22 mouse cellular contexts compared by ENCODE assay signal in genomic region chr8:119072291-119072690, GRCm38 (mm10).
DNase-seq lines count a peak whose midpoint lies in the region; ATAC-seq and TF ChIP-seq lines count a peak whose summit lies in the region.
"Had no signal": no experiment of that assay in that cellular context is flagged by ENCODE, and none has a peak within 500 bp of the region (broad histone marks: within the 10 kb centered on the region; RNA-seq: fewer than 3 reads in every experiment).

No protein-coding gene starts in this region.

- no peak for DNase-seq in gastrocnemius, adult 2 months
- DNase-seq in gastrocnemius, postnatal 10 days = no peak
- DNase-seq in heart, adult 8-10 months (ENCODE audit: low spot score) = peak; percentile 38
- DNase-seq in heart, postnatal 25 days (ENCODE audit: low spot score) = no peak
- peak; percentile 12 for DNase-seq in midbrain, embryonic 11.5 days (ENCODE audit: low spot score, missing footprints)
- DNase-seq: adrenal gland, adult 8-10 months; adrenal gland, postnatal 25 days; cerebellum, adult 18-20 months; cerebellum, adult 9-10 months; cerebellum, postnatal 14 days; gastrocnemius, postnatal 25 days; kidney, adult 18-20 months had no signal

- ATAC-seq in midbrain, embryonic 11.5 days (ENCODE audit: low FRiP score) = no peak
- no peak for ATAC-seq in midbrain, embryonic 13.5 days
- ATAC-seq: activated CD4-positive, CD25-positive, alpha-beta regulatory T cell, adult 4 months; forebrain, embryonic 13.5 days; forebrain, embryonic 16.5 days; hindbrain, postnatal 0 days; inflammation-experienced regulatory T-cells, adult 6 months; intestine, embryonic 16.5 days had no signal

- H3K4me2 ChIP-seq in midbrain, embryonic 11.5 days = no peak overlapping the region
- H3K4me2 ChIP-seq in midbrain, embryonic 13.5 days (replicated peaks) = no peak overlapping the region
- H3K4me2 ChIP-seq: forebrain, embryonic 13.5 days; heart, embryonic 13.5 days; hindbrain, embryonic 14.5 days had no signal

- H3K27ac ChIP-seq in gastrocnemius, adult 2 months = peak overlapping the region; percentile 17; the same call in 1 of the 2 replicates
- no peak overlapping the region for H3K27ac ChIP-seq in midbrain, embryonic 11.5 days (ENCODE audit: low read depth, low read length)
- H3K27ac ChIP-seq in midbrain, embryonic 13.5 days = no peak overlapping the region
- H3K27ac ChIP-seq: forebrain, embryonic 10.5 days; forebrain, embryonic 13.5 days; heart, embryonic 13.5 days; hindbrain, embryonic 14.5 days; hindbrain, postnatal 0 days had no signal

- intact Hi-C loops in gastrocnemius, adult 2 months (cut with DNase I) = no loop called here
- intact Hi-C loops in heart, postnatal 25 days (cut with DNase I) = no loop called here

- H3K9ac ChIP-seq in midbrain, embryonic 11.5 days (ENCODE audit: low read length) = no peak overlapping the region
- H3K9ac ChIP-seq in midbrain, embryonic 13.5 days (replicated peaks) = no peak overlapping the region
- H3K9ac ChIP-seq: forebrain, embryonic 13.5 days; heart, embryonic 13.5 days; hindbrain, embryonic 14.5 days had no signal

- H3K4me1 ChIP-seq in midbrain, embryonic 11.5 days (ENCODE audit: control insufficient read depth, insufficient read depth, low read length) = no peaks in the 10 kb centered on the region
- H3K4me1 ChIP-seq in midbrain, embryonic 13.5 days (replicated peaks) = no peaks in the 10 kb centered on the region
- H3K4me1 ChIP-seq: heart, embryonic 13.5 days had no signal

- no peak for TF ChIP-seq CTCF in gastrocnemius, adult 2 months (IDR thresholded peaks at IDR 0.05)

- no peaks in the 10 kb centered on the region for H3K36me3 ChIP-seq in midbrain, embryonic 11.5 days (ENCODE audit: control insufficient read depth, insufficient read depth, low read length)
- H3K36me3 ChIP-seq in midbrain, embryonic 13.5 days = no peaks in the 10 kb centered on the region
- H3K36me3 ChIP-seq: forebrain, embryonic 10.5 days; heart, embryonic 13.5 days had no signal

- H3K9me3 ChIP-seq in midbrain, embryonic 11.5 days (ENCODE audit: control insufficient read depth, low read length) = no peaks in the 10 kb centered on the region
- no peaks in the 10 kb centered on the region for H3K9me3 ChIP-seq in midbrain, embryonic 13.5 days
- H3K9me3 ChIP-seq: forebrain, embryonic 10.5 days; forebrain, embryonic 13.5 days; heart, embryonic 13.5 days had no signal

- 85% methylated on average over 6 of the region's 6 CpGs for WGBS in midbrain, embryonic 11.5 days
- WGBS in midbrain, embryonic 13.5 days = 79% methylated on average over 6 of the region's 6 CpGs

- H3K27me3 ChIP-seq in midbrain, embryonic 11.5 days (ENCODE audit: control insufficient read depth, insufficient read depth, low read length) = no peaks in the 10 kb centered on the region
- H3K27me3 ChIP-seq in midbrain, embryonic 13.5 days = no peaks in the 10 kb centered on the region
- H3K27me3 ChIP-seq: forebrain, embryonic 13.5 days; heart, embryonic 13.5 days had no signal

- H3K4me3 ChIP-seq in gastrocnemius, adult 2 months = no peak overlapping the region
- no peak overlapping the region for H3K4me3 ChIP-seq in midbrain, embryonic 11.5 days (ENCODE audit: low read depth, low read length)
- H3K4me3 ChIP-seq in midbrain, embryonic 13.5 days (replicated peaks) = no peak overlapping the region
- H3K4me3 ChIP-seq: forebrain, embryonic 10.5 days; forebrain, embryonic 13.5 days; heart, embryonic 13.5 days had no signal

Comparison
In these comparisons a context has a peak if more than half of its experiments do, and no peak if none do; other contexts are left out.
1. DNase-seq: peak in heart, adult 8-10 months (single experiment) and midbrain, embryonic 11.5 days (single experiment); none in gastrocnemius, adult 2 months (single experiment), gastrocnemius, postnatal 10 days (single experiment) and heart, postnatal 25 days (single experiment).